Mouse (Mus musculus) E14TG2a.4 (cell line): ENCODE measurements around the gene Npr3.

Experiments used
- H3K27me3 ChIP-seq: 2 replicates; pipeline ENCODE4 v1.6.1; 2014; ENCODE audit warnings: low read length, control low read depth; ENCODE audit not compliant: insufficient read depth
- H3K36me3 ChIP-seq: 2 replicates; pipeline ENCODE4 v1.6.1; 2014; ENCODE audit warnings: low read length, control low read depth; ENCODE audit not compliant: insufficient read depth
- H3K4me1 ChIP-seq: replicated peaks from 2 replicates; pipeline ENCODE4 v1.6.1; 2014; ENCODE audit warnings: low read depth, low read length, control low read depth
- H3K4me3 ChIP-seq: replicated peaks from 2 replicates; pipeline ENCODE4 v1.5.1; 2014; ENCODE audit warnings: mild to moderate bottlenecking, low read length
- H3K9me3 ChIP-seq: 2 replicates; pipeline ENCODE4 v1.6.1; 2014; ENCODE audit warnings: low read length, control low read depth
- CTCF ChIP-seq: conservative IDR thresholded peaks from 2 replicates; pipeline ENCODE4 v1.5.1; 2014; ENCODE audit warnings: low read length
- NANOG ChIP-seq: IDR thresholded peaks from 2 replicates; pipeline ENCODE4 v1.6.1; 2014; ENCODE audit warnings: borderline replicate concordance, low read length, mixed read lengths
- POU5F1 ChIP-seq: IDR thresholded peaks from 2 replicates; pipeline ENCODE4 v1.6.1; 2014; ENCODE audit warnings: low read length, borderline replicate concordance

Npr3 gene

DNA sequence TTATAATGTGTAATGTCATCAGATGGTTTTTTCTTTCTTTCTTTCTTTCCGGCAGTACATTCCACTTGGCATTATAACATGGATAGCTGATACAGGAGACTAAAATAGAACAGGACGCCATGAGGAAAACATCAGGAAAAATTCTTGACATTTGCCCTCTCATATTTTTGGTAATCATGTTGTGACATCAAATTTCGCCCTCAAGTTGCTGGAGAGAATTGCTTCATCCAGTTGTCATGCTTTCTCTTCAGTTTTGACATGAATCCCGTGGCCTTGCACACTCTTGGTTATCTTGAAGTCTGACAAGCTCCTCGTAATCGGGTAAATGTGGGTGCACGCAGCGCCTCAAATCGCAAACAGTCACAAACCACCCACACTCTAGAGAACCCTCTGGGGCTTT lies 7.0 kb upstream of the Npr3 start:
- H3K36me3 ChIP-seq = no peaks in the 10 kb centered on the region
- TF ChIP-seq NANOG (no peak), POU5F1 (no peak), CTCF (no peak)
- no peak overlapping the region for H3K4me3 ChIP-seq
- no peaks in the 10 kb centered on the region for H3K27me3 ChIP-seq
- H3K4me1 ChIP-seq = no peaks in the 10 kb centered on the region
- H3K9me3 ChIP-seq = peaks cover 40% of the 10 kb centered on the region

DNA sequence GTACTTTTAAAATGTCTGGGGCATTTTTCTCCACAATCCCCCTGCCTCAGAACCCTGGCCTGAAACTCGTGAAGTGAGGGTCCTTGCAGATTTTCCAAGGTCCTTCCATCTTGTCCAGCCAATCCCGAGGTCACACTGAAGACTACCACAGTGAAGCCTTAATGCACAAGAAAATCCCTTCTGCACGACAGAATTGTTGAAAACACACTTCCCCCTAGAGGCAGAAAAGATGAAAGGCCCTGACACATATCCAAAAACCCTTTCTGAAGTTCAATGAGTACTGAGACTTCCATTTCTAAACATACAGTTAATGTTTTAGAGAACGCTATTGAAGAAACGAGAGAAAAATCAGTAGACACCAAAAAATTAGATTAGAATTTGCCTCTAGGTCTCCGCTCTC lies 2.8 kb upstream of the Npr3 start:
- Histone ChIP-seq H3K27me3 (peaks cover 31% of the 10 kb centered on the region), H3K9me3 (no peaks in the 10 kb centered on the region), H3K4me3 (no peak overlapping the region), H3K36me3 (no peaks in the 10 kb centered on the region), H3K4me1 (peaks cover 13% of the 10 kb centered on the region)
- no peak for TF ChIP-seq NANOG
- peak; percentile 32 for TF ChIP-seq CTCF
- TF ChIP-seq POU5F1 = no peak

DNA sequence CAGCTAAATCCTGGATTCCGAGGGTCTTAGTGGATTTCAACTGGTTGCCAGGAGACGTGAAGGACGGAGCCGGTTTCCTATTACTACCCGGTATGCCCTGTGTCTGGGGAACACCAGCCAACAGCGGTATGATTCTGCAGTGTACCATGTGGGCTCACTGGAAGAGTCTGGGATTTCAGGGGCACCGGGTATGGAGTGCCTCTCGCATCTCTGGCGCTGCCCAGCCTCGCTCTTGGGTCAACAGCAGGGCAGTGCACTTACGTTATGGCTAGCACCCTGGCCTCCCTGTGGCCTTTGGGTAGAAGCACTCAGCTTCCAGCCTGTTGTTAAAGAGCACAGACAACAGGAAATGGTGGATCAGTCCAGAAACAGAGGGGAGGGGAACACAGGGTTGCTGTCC lies 1.1 kb upstream of the Npr3 start:
- Histone ChIP-seq H3K27me3 (peaks cover 48% of the 10 kb centered on the region), H3K4me1 (peaks cover 30% of the 10 kb centered on the region), H3K9me3 (no peaks in the 10 kb centered on the region), H3K4me3 (no peak overlapping the region), H3K36me3 (no peaks in the 10 kb centered on the region)
- TF ChIP-seq POU5F1 = no peak
- no peak for TF ChIP-seq NANOG
- no peak for TF ChIP-seq CTCF

DNA sequence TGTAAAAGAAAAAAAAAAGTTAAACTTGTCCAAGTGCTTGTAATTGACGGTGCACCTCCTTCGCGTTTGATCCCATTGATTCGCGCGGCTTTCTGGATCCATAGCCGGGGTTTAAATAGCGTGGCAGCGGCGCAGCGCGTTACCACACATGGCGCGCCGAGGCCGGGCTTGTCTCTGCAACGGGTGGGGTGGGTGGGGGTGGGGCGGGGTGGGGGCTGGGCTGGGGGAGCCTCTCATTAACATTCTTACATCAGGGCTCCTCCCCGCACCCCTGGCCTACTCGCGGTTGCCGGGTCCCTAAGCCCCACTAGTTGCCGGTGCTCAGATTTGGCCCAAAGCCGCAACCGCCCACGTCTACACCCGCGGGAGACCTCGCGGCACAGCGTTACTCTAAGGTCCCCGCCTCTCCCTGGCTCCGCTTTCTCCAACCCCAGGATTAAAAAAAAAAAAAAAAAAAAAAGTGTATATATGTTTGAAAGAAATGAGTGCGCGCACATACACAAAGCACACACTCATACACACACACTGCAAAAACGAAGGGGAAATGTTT lies 991 bp downstream of the Npr3 start:
- Histone ChIP-seq H3K36me3 (no peaks in the 10 kb centered on the region), H3K4me3 (peak overlapping the region; percentile 78), H3K27me3 (peaks cover 56% of the 10 kb centered on the region), H3K9me3 (no peaks in the 10 kb centered on the region), H3K4me1 (peaks cover 39% of the 10 kb centered on the region)
- TF ChIP-seq CTCF = no peak
- TF ChIP-seq POU5F1 = no peak
- no peak for TF ChIP-seq NANOG

DNA sequence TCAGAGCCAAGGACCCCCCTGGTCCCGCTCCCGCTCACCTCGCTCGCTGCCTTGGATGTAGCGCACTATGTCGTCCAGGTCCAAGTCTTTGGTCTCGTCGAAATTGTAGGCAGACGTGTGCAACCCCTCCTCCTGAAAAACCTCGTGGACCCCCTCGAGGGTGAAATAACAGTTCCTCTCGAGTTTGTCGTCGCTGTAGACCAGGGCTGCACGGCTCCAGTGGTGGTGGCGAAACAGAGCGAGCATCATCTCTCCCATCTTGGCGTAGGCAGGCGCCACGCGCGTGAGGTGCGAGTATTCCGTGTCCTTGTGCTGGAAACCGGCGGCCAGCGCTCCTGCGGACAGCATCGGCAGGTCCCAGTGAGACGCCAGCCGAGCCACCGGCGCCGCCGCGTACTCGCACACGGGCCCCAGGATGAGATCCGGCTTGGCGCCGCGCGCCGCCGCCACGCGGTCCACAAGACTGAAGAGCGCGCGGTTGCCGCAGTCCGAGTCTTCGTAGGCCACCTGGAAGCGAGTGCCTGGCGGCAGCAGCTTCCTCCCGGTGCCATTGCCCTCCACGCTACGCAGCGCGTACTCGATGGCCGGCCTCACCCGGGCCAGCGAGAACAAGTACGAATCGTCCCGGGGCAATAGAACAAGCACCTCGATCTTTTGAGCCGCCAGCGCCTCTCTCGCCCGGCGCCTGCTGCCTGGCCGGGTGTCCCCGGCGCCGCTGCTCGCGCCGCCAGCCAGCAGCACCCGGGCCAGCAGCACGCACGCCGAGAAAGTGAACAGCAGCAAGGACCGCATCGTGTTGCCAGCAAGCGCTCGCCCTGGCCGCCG lies 2.0 kb downstream of the Npr3 start:
- H3K9me3 ChIP-seq = no peaks in the 10 kb centered on the region
- no peaks in the 10 kb centered on the region for H3K36me3 ChIP-seq
- peaks cover 39% of the 10 kb centered on the region for H3K4me1 ChIP-seq
- H3K4me3 ChIP-seq = peak overlapping the region; percentile 75
- TF ChIP-seq NANOG (no peak), CTCF (no peak), POU5F1 (no peak)
- peaks cover 60% of the 10 kb centered on the region for H3K27me3 ChIP-seq

DNA sequence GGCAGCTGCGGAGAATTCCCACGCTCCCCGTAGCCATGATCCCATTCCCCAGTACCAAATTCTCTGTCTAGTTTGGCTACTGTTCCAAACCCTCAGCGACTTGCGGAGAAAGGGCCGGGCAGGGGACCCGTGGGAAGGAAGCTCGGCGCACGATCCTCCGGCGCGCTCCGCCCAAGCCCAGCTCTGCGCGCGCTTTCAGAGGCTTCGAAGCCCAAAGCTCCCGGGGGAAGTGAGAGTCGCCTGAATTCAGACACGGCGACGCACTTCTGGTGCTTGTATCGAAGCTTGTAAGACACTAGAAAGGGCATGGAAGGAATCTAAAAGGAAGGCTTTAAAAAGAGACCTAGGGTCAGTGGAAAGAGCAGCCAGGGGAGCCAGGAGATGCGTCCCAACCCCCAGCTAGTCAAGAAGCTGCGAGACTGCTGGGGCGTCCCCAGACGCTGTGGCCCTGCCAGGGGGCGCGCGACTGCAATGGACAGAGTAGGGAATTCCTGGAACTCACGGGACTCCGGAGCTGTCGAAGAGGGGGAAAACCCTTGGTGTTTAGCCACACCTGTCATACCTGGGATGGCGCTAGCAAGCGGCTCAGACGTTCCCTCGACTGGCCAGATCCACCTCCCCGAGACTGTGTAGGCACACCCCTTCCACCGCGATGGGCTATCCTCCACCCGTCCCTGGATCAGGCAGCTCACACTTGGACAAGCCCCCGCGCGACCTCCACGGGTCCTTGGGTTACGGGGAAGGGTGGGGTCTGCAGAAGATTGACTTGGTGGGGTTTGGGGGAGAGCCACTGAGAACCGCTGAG lies 2.8 kb downstream of the Npr3 start:
- Histone ChIP-seq H3K36me3 (no peaks in the 10 kb centered on the region), H3K9me3 (no peaks in the 10 kb centered on the region), H3K27me3 (peaks cover 63% of the 10 kb centered on the region), H3K4me1 (peaks cover 39% of the 10 kb centered on the region), H3K4me3 (peak overlapping the region; percentile 75)
- TF ChIP-seq NANOG = no peak
- no peak for TF ChIP-seq POU5F1
- no peak for TF ChIP-seq CTCF

DNA sequence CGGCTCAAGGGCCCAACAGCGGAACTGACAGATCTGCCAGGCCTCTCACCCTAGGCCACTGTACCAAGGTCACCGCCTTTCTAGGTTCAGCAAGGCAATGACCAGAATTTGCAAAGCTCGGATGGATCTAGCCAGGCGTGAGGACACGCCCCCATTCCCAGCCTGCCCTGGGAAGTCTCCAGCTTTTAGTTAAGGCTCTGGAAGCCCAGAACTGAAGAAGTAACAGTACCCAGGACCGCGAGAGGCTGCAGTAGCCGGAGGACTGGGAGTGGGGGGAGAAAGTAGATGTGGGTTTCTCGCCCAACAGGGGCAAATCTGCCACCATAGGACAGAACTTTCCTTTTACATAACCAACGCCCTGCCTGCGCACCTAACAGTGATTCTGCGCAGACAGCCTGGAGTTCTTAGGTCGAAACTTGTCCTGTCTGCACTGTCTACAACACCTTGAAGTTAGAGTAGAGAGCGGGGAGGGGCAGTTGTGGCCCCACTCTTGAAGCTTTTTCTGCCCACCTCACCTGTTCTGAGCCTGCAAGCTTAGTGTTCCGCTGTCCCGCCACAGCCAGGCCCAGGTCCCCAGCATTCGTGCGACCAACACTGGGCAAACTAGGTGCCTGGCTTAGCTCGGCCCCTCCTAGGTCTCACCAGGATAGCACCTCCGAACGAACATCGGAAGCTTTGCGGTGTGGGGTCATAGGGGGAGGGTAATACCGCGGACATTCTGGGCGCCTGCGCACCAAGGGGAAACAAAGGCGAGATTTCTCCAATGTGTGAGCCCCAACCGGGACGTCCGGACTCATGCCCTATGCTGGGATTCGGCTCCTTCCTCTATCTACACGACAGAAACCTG lies 3.7 kb downstream of the Npr3 start:
- H3K36me3 ChIP-seq = no peaks in the 10 kb centered on the region
- TF ChIP-seq POU5F1 (no peak), CTCF (no peak), NANOG (no peak)
- H3K9me3 ChIP-seq = no peaks in the 10 kb centered on the region
- H3K4me3 ChIP-seq = peak overlapping the region; percentile 75
- H3K27me3 ChIP-seq = peaks cover 63% of the 10 kb centered on the region
- H3K4me1 ChIP-seq = peaks cover 39% of the 10 kb centered on the region

DNA sequence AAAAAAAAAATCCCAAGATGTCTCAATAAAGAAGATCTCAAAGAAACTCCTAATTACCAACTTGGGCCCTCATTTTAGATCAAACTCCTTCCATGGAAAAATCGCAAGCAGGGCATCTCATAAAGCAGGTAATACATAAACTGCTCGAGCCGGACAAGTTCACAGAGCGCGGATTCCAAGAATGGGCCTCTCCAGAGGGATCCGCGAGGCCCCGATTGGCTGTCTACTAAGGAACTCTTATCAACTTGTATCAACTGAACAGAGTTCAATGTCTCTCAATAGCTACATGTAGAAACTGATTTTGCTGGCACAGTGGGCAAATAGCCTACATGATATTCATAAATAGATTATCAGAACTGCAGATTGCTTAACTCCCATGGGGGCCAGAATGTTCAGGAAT lies 9.5 kb downstream of the Npr3 start:
- Histone ChIP-seq H3K9me3 (no peaks in the 10 kb centered on the region), H3K4me1 (peaks cover 4% of the 10 kb centered on the region), H3K27me3 (peaks cover 18% of the 10 kb centered on the region), H3K36me3 (no peaks in the 10 kb centered on the region), H3K4me3 (no peak overlapping the region)
- no peak for TF ChIP-seq CTCF
- no peak for TF ChIP-seq NANOG
- TF ChIP-seq POU5F1 = no peak
